Comparison of ENCODE assay signal across 23 mouse cellular contexts in the genomic region with DNA sequence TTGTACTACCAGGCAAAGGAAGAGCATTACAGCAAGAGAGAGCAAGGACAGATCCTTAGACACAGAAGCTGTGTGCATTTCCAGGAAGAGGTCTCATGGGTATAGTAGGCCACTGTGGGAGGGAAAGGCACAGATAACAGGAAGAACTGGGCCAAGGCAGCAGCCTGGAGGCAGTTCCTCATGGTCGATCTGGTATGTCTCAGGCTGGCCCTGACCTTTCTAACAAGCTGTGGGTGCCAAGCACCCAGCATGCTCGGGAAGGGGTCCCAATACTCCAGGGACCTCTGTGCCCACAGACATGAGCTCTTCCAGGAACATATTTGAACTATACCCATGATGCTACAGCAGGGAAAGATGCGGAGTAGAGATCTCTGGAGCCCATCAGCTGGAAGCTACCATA. TPM values are rescaled to one million over a fixed set of nuclear protein-coding genes. Genes with fewer than 3 reads are reported as not detected.
"Had no signal": no experiment of that assay in that cellular context is flagged by ENCODE, and none has a peak within 500 bp of the region (broad histone marks: within the 10 kb centered on the region; RNA-seq: fewer than 3 reads in every experiment).

No protein-coding gene starts in this region.

- H3K4me2 ChIP-seq: limb, embryonic 13.5 days; lung, embryonic 14.5 days; midbrain, embryonic 13.5 days; neural tube, embryonic 13.5 days; stomach, embryonic 15.5 days had no signal

- H3K4me1 ChIP-seq: limb, embryonic 13.5 days; midbrain, embryonic 13.5 days; neural tube, embryonic 13.5 days; stomach, embryonic 15.5 days had no signal

- H3K27me3 ChIP-seq: limb, embryonic 13.5 days; midbrain, embryonic 13.5 days; neural tube, embryonic 13.5 days; stomach, embryonic 15.5 days had no signal

- H3K27ac ChIP-seq: layer of hippocampus, adult 2 months; limb, embryonic 10.5 days; limb, embryonic 13.5 days; macrophage; midbrain, embryonic 13.5 days; neural tube, embryonic 13.5 days; stomach, embryonic 15.5 days had no signal

- ATAC-seq: lung, postnatal 0 days; midbrain, embryonic 13.5 days; midbrain, embryonic 16.5 days had no signal

- H3K9ac ChIP-seq: limb, embryonic 13.5 days; lung, embryonic 14.5 days; midbrain, embryonic 13.5 days; neural tube, embryonic 13.5 days; stomach, embryonic 15.5 days had no signal

- H3K9me3 ChIP-seq: limb, embryonic 10.5 days; limb, embryonic 13.5 days; midbrain, embryonic 13.5 days; neural tube, embryonic 13.5 days; stomach, embryonic 15.5 days had no signal

- H3K36me3 ChIP-seq: limb, embryonic 10.5 days; neural tube, embryonic 13.5 days; stomach, embryonic 15.5 days had no signal

- DNase-seq: kidney, adult 18-20 months; kidney, adult 9 months; kidney, postnatal 25 days; layer of hippocampus, adult 9-11 months; lung, embryonic 14.5 days; retina, postnatal 1 day; right cerebral cortex, postnatal 25 days; spleen, adult 18-20 months; thymus, postnatal 25 days had no signal

- H3K4me3 ChIP-seq: layer of hippocampus, adult 2 months; limb, embryonic 10.5 days; limb, embryonic 13.5 days; midbrain, embryonic 13.5 days; myocyte; neural tube, embryonic 13.5 days; stomach, embryonic 15.5 days had no signal

RNA-seq across cellular contexts. Expression of gene Lmntd2, which starts 9.3 kb away (rescaled TPM):
- total RNA-seq: layer of hippocampus, adult 2 months; layer of hippocampus, postnatal 25 days; left cerebral cortex, adult 18-20 months; left cerebral cortex, postnatal 25 days; monocyte, adult 5-6 weeks had no signal
- polyA plus RNA-seq: macrophage had no signal
